ENCODE assay signal across 26 mouse cellular contexts in genomic region chr7:130199317-130199716, GRCm38 (mm10).
A peak's percentile ranks its signal among the peaks of the same experiment; 100 is the strongest.
DNase-seq lines count a peak whose midpoint lies in the region; ATAC-seq and TF ChIP-seq lines count a peak whose summit lies in the region.
"Had no signal": no experiment of that assay in that cellular context is flagged by ENCODE, and none has a peak within 500 bp of the region (broad histone marks: within the 10 kb centered on the region; RNA-seq: fewer than 3 reads in every experiment).

No protein-coding gene starts in this region.

- no peaks in the 10 kb centered on the region for H3K9me3 ChIP-seq in lung, postnatal 0 days (ENCODE audit: low read length)
- no peaks in the 10 kb centered on the region for H3K9me3 ChIP-seq in midbrain, embryonic 14.5 days (ENCODE audit: control insufficient read depth, low read length)
- H3K9me3 ChIP-seq: embryonic facial prominence, embryonic 13.5 days; heart, embryonic 13.5 days; hindbrain, embryonic 12.5 days; limb, embryonic 10.5 days; liver, embryonic 15.5 days; midbrain, embryonic 13.5 days had no signal

- WGBS in lung, postnatal 0 days, result 49% methylated on average over 5 of the region's 5 CpGs
- WGBS in midbrain, embryonic 14.5 days, result 75% methylated on average over 5 of the region's 5 CpGs

- no peak overlapping the region for H3K4me3 ChIP-seq in lung, postnatal 0 days (ENCODE audit: low read depth, low read length)
- no peak overlapping the region for H3K4me3 ChIP-seq in midbrain, embryonic 14.5 days (replicated peaks; ENCODE audit: low read depth, low read length)
- H3K4me3 ChIP-seq: embryonic facial prominence, embryonic 13.5 days; heart, embryonic 13.5 days; hindbrain, embryonic 12.5 days; limb, embryonic 10.5 days; liver, embryonic 15.5 days; megakaryocyte, embryonic 14.5 days; midbrain, embryonic 13.5 days had no signal

- ATAC-seq in lung, postnatal 0 days, result no peak
- no peak for ATAC-seq in midbrain, embryonic 14.5 days (ENCODE audit: low FRiP score, low TSS enrichment)
- ATAC-seq: forebrain, postnatal 0 days; intestine, postnatal 0 days; midbrain, embryonic 13.5 days had no signal

- H3K27me3 ChIP-seq in lung, postnatal 0 days (replicated peaks; ENCODE audit: insufficient read depth, low read length), result no peaks in the 10 kb centered on the region
- H3K27me3 ChIP-seq in midbrain, embryonic 14.5 days (ENCODE audit: control insufficient read depth, insufficient read depth, low read length), result no peaks in the 10 kb centered on the region
- H3K27me3 ChIP-seq: embryonic facial prominence, embryonic 13.5 days; heart, embryonic 13.5 days; hindbrain, embryonic 12.5 days; liver, embryonic 15.5 days; megakaryocyte, embryonic 14.5 days; midbrain, embryonic 13.5 days had no signal

- no peak overlapping the region for H3K9ac ChIP-seq in lung, postnatal 0 days (replicated peaks; ENCODE audit: low read depth)
- H3K9ac ChIP-seq in midbrain, embryonic 14.5 days (replicated peaks; ENCODE audit: low read length), result no peak overlapping the region
- H3K9ac ChIP-seq: embryonic facial prominence, embryonic 13.5 days; forebrain, postnatal 0 days; heart, embryonic 13.5 days; hindbrain, embryonic 12.5 days; liver, embryonic 15.5 days; midbrain, embryonic 13.5 days had no signal

- peaks cover 8% of the 10 kb centered on the region; the same call in 1 of the 2 replicates for H3K36me3 ChIP-seq in lung, postnatal 0 days (ENCODE audit: insufficient read depth, low read length)
- H3K36me3 ChIP-seq in midbrain, embryonic 14.5 days (ENCODE audit: control insufficient read depth, insufficient read depth, low read length), result peaks cover 7% of the 10 kb centered on the region; the same call in 1 of the 2 replicates
- H3K36me3 ChIP-seq: liver, embryonic 15.5 days had no signal

- no peak for TF ChIP-seq EP300 in lung, postnatal 0 days (IDR thresholded peaks at IDR 0.05)

- TF ChIP-seq CTCF in lung, postnatal 0 days (IDR thresholded peaks at IDR 0.05), result no peak
- TF ChIP-seq CTCF in brain, embryonic 14.5 days (IDR thresholded peaks at IDR 0.05; ENCODE audit: borderline replicate concordance, extremely low read depth, insufficient read depth, insufficient read length), result no peak

- TF ChIP-seq POLR2A in brain, embryonic 14.5 days (IDR thresholded peaks at IDR 0.05; ENCODE audit: borderline replicate concordance, extremely low read depth, insufficient read depth, insufficient read length, poor library complexity, severe bottlenecking), result no peak

- H3K27ac ChIP-seq in lung, postnatal 0 days (ENCODE audit: low read length), result no peak overlapping the region
- H3K27ac ChIP-seq in midbrain, embryonic 14.5 days (replicated peaks; ENCODE audit: low read depth, low read length), result no peak overlapping the region
- H3K27ac ChIP-seq: embryonic facial prominence, embryonic 13.5 days; heart, embryonic 13.5 days; hindbrain, embryonic 12.5 days; kidney, postnatal 0 days; limb, embryonic 10.5 days; liver, embryonic 15.5 days; midbrain, embryonic 13.5 days had no signal

- H3K4me1 ChIP-seq in lung, postnatal 0 days (ENCODE audit: insufficient read depth, low read depth, low read length), result no peaks in the 10 kb centered on the region
- H3K4me1 ChIP-seq in midbrain, embryonic 14.5 days (ENCODE audit: control insufficient read depth, insufficient read depth, low read length), result no peaks in the 10 kb centered on the region
- H3K4me1 ChIP-seq: hindbrain, embryonic 12.5 days; liver, embryonic 15.5 days; megakaryocyte, embryonic 14.5 days; midbrain, embryonic 13.5 days had no signal

- no peak overlapping the region for H3K4me2 ChIP-seq in lung, postnatal 0 days (replicated peaks; ENCODE audit: low read depth, low read length)
- H3K4me2 ChIP-seq in midbrain, embryonic 14.5 days (ENCODE audit: low read length), result no peak overlapping the region
- H3K4me2 ChIP-seq: embryonic facial prominence, embryonic 13.5 days; heart, embryonic 13.5 days; hindbrain, embryonic 12.5 days; liver, embryonic 15.5 days; midbrain, embryonic 13.5 days had no signal

- peak; percentile 22 to 28 for DNase-seq in cerebellum, postnatal 10 days
- DNase-seq in cerebellum, adult 8-10 months, result no peak
- DNase-seq in lung, postnatal 10 days, result peak; percentile 36
- DNase-seq in lung, postnatal 0 days (ENCODE audit: low spot score), result no peak
- DNase-seq in adrenal gland, adult 2 months, result peak; percentile 86
- peak; percentile 49 for DNase-seq in brain, embryonic 14.5 days (ENCODE audit: low read depth)
- no peak for DNase-seq in midbrain, embryonic 14.5 days
- DNase-seq: cerebellum, adult 11-12 months; forebrain, postnatal 0 days; gastrocnemius, postnatal 25 days; heart, adult 18-20 months; liver; lung, postnatal 36 days; right cerebral cortex, adult 18-20 months; right cerebral cortex, postnatal 4 days; thymus, adult 18-20 months; thymus, postnatal 36 days had no signal

Comparison
In these comparisons a context has a peak if more than half of its experiments do, and no peak if none do; other contexts are left out.
1. DNase-seq: peak in cerebellum, postnatal 10 days (2 of 2), lung, postnatal 10 days (single experiment), adrenal gland, adult 2 months (single experiment) and brain, embryonic 14.5 days (single experiment); none in cerebellum, adult 8-10 months (single experiment), lung, postnatal 0 days (single experiment) and midbrain, embryonic 14.5 days (single experiment).